In genomic region chr19:54068447-54068846, GRCm38 (mm10) we compare ENCODE assay signal across 23 mouse cellular contexts. TPM values are rescaled to one million over a fixed set of nuclear protein-coding genes. Genes with fewer than 3 reads are reported as not detected.
"Had no signal": no experiment of that assay in that cellular context is flagged by ENCODE, and none has a peak within 500 bp of the region (broad histone marks: within the 10 kb centered on the region; RNA-seq: fewer than 3 reads in every experiment).

No protein-coding gene starts in this region.

- ATAC-seq: hindbrain, postnatal 0 days; liver, postnatal 0 days had no signal

- H3K4me1 ChIP-seq: heart, embryonic 10.5 days; heart, embryonic 12.5 days; hindbrain, embryonic 10.5 days; hindbrain, embryonic 12.5 days; hindbrain, embryonic 15.5 days; limb, embryonic 10.5 days; limb, embryonic 12.5 days; liver, embryonic 13.5 days; liver, embryonic 15.5 days had no signal

- H3K36me3 ChIP-seq: heart, embryonic 10.5 days; heart, embryonic 12.5 days; hindbrain, embryonic 10.5 days; hindbrain, embryonic 12.5 days; hindbrain, embryonic 15.5 days; limb, embryonic 10.5 days; limb, embryonic 12.5 days; liver, embryonic 13.5 days; liver, embryonic 15.5 days had no signal

- H3K9me3 ChIP-seq: heart, embryonic 10.5 days; heart, embryonic 12.5 days; hindbrain, embryonic 10.5 days; hindbrain, embryonic 12.5 days; hindbrain, embryonic 15.5 days; limb, embryonic 10.5 days; limb, embryonic 12.5 days; liver, embryonic 13.5 days; liver, embryonic 15.5 days had no signal

- H3K27ac ChIP-seq: heart, embryonic 10.5 days; hindbrain, embryonic 10.5 days; hindbrain, embryonic 12.5 days; hindbrain, embryonic 15.5 days; hindbrain, postnatal 0 days; left cerebral cortex, adult 2 months; limb, embryonic 10.5 days; limb, embryonic 12.5 days; liver, embryonic 13.5 days; liver, embryonic 15.5 days had no signal

- H3K9ac ChIP-seq: heart, embryonic 12.5 days; hindbrain, embryonic 12.5 days; hindbrain, embryonic 15.5 days; limb, embryonic 12.5 days; liver, embryonic 13.5 days; liver, embryonic 15.5 days; liver, postnatal 0 days had no signal

- H3K4me3 ChIP-seq: heart, embryonic 10.5 days; heart, embryonic 12.5 days; hindbrain, embryonic 10.5 days; hindbrain, embryonic 12.5 days; hindbrain, embryonic 15.5 days; left cerebral cortex, adult 2 months; limb, embryonic 10.5 days; limb, embryonic 12.5 days; liver, embryonic 13.5 days; liver, embryonic 15.5 days had no signal

- H3K4me2 ChIP-seq: heart, embryonic 12.5 days; hindbrain, embryonic 12.5 days; hindbrain, embryonic 15.5 days; limb, embryonic 12.5 days; liver, embryonic 11.5 days; liver, embryonic 13.5 days; liver, embryonic 15.5 days had no signal

- DNase-seq: gastrocnemius, postnatal 25 days; heart, adult 18-20 months; heart, postnatal 10 days; heart, postnatal 4 days; kidney, adult 18-20 months; kidney, adult 8-10 months; kidney, postnatal 14 days; kidney, postnatal 36 days; liver; liver, embryonic 13.5 days; liver, postnatal 0 days had no signal

- H3K27me3 ChIP-seq: heart, embryonic 12.5 days; hindbrain, embryonic 12.5 days; hindbrain, embryonic 15.5 days; limb, embryonic 12.5 days; liver, embryonic 13.5 days; liver, embryonic 15.5 days had no signal

RNA-seq across cellular contexts. Expression of gene Adra2a, which starts 24.5 kb away (rescaled TPM):
- polyA plus RNA-seq: heart, embryonic 14.5 days; limb, embryonic 10.5 days had no signal
